Mouse (Mus musculus): ENCODE measurements around the gene Ccdc8. TPM values are rescaled to one million over a fixed set of nuclear protein-coding genes. Genes with fewer than 3 reads are reported as not detected.

Gene Ccdc8
- polyA plus RNA-seq, 1 experiment, result 6.8 TPM

DNA sequence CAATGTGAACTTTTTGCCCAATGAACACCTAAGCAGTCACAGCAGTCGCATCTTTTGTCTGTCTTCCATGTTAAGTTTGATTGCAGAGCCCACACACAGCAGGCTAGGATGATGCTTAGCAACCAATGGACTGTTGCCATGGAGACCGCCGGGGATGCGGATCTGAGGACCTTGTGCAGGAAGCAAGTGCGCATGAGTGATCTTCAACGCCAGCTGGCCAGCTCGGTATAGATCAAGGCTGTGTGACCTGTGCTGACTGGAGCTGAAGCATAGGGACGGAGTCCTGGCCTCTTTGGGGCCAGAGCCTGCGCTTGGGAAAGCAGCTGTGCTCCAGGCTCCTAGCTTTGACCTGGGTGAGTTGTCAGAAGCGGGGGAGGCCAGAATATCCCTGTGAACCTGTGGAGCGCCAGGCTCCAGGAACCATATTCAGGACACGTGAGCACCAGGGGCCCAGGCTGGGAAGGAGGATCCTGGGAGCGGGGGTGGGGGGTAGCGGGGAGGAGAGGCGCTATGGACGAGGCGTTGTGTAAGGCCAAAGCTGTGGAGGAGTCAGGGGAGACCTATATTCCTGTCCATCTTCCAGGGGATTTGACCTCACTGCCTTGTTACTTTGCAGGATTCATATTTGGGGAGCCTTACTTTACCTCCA lies 32.8 kb upstream of the Ccdc8 start, which contains the start of gene Pnmal1:
Pnmal1 (plus strand) TSS at position 141 of the 649 bp plus-strand sequence.
- TF ChIP-seq GATA1 (IDR thresholded peaks at IDR 0.05; ENCODE audit: low read length), result no peak

DNA sequence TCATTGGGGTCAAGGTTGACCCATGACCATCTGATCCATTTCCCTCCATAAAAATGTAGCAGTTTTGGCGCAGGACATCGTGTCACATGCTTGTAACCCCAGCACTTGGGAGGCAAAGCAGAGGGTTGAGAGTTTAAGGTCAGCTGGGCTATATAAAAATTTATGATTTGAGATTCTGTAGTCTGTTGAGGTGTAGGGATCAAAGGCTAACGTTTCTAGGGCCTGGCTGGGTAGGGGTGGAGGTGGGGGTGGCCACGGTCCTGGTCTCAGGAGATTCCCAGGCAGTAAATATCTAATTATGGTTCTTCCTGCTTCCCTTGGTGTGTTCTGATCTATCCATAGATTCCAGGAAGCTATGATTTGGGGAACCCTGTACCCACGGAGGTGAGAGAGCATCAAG lies 30.8 kb upstream of the Ccdc8 start:
- TF ChIP-seq GATA1 (IDR thresholded peaks at IDR 0.05; ENCODE audit: low read length), result no peak

DNA sequence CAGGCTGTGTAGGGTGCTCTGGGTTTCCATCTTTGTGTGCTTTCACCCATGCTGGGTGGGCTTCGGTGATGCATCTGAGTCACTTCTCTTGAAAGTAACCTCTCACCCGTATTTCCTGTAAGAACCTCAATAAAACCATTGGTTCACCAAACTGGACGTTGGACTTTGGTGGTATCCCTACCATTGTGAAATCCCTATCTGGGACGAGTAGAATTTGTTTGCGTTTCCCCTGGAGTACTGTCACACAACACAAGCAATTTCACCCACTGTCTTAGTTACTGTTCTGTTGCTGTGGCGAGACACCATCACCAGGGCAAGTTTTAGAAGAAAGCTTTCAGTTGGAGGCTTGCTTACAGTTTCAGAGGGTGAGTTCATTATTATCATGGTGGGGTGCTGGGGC lies 24.1 kb upstream of the Ccdc8 start:
- TF ChIP-seq GATA1 (IDR thresholded peaks at IDR 0.05; ENCODE audit: low read length), result no peak

DNA sequence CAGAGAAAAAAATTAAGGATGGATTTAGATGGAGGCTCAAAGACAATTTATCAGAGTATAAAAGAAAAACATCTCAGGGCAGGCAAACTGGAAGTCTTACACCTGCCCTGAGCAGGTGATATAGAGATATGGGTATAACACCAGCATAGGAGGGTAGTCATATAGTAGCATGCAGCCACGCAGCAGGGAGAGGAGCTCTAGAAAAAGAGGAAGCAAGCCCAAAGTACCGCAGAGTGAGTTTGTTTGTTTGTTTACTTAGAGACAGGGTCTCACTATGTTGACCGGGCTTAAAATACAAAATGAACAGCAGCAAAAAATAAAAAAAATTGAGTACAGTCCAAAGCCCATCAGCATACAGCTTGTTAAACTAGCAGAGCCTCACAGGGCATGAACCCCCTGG lies 21.3 kb upstream of the Ccdc8 start:
- no peak for TF ChIP-seq GATA1 (IDR thresholded peaks at IDR 0.05; ENCODE audit: low read length)

DNA sequence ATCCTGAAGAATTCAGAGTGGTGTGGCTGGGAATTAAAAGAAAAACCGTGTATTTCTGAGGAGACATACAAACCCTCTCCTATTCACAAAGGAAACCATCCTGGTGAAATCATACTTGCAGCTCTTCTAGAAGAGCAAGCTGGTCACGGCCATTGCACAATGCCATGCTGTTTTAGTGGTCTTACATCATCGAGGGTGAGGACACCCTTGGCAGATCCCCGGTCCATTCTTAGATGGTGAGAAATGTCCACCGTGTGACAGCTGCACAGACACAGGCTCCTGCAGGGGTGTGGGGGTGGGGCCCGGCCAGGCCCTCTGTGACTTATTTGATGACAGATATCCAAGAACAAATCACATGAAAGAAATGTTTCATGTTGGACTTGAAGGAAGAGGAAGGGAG lies 18.5 kb upstream of the Ccdc8 start:
- no peak for TF ChIP-seq GATA1 (IDR thresholded peaks at IDR 0.05; ENCODE audit: low read length)

DNA sequence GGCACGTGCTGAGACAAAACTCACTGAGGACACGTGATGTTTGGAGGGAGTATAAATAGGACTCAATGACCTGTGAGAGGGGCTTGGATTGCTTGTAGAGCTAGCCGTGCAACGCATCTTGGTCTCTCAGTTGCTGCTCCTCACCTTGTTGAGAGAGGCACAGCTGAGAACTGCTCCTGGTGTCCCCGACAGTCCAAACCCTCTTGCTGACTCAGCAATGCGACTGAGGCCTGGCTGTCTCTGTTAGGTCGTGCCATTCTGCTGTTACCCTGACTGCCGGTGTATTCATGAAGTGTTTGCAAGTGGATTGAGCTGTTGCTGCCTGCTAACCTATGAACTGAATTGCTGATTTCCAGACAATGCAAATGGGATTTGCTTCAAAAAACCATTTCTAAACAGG lies 16.2 kb upstream of the Ccdc8 start:
- TF ChIP-seq GATA1 (IDR thresholded peaks at IDR 0.05; ENCODE audit: low read length), result no peak

DNA sequence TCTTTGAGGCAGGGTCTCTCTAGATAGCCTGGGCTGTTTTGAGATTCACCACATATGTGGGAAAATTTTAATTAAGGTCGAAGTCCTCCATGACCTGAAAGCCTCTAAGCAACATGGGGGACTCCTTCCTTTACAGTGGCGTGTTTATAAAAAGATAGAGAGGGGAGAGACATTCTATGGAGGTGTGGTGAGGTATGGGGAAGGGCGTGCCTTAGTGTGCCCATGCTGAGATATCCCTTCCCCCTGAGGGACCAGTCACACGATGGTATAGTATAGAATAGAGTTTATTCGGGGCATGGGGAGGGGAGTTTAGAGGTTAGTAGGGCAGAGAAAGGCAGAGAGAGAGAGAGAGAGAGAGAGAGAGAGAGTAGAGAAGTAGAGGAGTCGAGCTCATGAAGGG lies 14.3 kb upstream of the Ccdc8 start:
- TF ChIP-seq GATA1 (IDR thresholded peaks at IDR 0.05; ENCODE audit: low read length), result no peak

DNA sequence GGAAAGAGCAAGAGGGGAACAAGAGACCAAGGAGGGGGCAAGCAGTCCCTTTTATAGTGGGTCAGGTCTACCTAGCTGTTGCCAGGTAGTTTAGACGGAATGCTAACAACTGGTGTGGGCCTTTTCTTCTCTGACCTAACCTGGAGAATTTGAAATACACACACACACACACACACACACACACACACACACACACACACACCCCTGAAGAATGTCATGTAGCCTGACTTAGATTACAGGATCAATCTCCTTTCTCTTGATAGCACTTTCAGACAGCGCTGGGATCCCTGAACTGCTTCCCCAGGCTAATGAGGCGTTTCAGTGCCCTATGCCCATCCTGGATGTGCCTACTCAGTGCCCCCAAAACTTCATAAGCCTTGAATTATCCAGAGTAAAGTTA lies 13.9 kb upstream of the Ccdc8 start:
- TF ChIP-seq GATA1 (IDR thresholded peaks at IDR 0.05; ENCODE audit: low read length), result no peak

DNA sequence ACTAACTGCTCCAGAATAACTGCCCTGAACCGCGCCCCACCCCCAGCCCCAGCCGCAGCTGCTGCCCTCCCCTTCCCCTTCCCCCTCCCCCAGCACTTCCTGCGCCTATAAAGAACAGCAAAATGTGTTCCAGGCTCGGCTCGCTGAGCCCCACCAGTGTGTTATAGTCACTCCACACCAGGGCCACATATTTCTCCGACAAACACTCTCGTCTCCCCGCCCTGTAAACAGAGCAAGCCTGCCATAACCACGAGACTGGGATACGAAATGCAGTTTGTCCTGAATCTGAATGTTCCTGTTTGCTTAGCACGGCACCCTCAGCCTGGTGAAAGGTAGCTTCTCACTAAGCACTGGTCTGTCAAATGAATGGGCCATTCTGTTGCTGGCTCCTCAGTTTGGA lies 12.2 kb upstream of the Ccdc8 start:
- no peak for TF ChIP-seq GATA1 (IDR thresholded peaks at IDR 0.05; ENCODE audit: low read length)

DNA sequence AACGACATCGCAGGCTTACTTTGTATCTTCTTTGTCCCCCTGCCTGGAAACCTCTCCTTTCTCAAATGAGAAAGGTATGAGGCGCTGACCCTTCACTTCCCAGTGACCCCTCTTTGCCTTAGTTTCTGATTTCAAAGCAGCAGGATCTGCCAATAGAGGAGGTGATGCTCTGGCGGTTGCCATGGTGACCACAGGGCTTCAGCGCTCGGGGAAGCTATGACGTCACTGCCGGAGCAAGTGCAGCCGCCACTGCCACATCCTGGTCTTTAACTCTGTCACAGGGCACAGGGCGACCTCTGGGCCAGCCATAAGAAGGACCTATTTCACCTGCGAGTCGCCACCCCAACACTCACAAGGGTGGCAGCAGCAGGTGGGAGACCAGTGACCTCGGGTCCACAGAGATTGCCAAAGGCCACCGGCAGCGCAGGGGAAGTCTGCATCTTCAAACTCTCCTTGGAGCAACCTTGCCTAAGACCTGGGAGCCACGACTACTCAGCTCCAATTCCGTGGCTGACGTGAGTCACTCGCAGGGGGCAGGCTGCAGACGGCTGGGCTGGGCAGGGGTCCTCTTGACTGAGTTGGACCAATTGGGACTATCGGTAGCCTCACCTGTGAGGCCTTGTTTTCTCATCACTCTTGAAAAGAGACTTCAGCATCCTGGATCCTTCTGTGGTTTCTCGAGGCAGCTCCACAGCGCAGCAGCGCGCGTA lies 9.5 kb upstream of the Ccdc8 start, which contains the start of gene Gm42372:
Gm42372 (plus strand) TSS at position 228 of the 710 bp plus-strand sequence.
- TF ChIP-seq GATA1 (IDR thresholded peaks at IDR 0.05; ENCODE audit: low read length), result no peak

DNA sequence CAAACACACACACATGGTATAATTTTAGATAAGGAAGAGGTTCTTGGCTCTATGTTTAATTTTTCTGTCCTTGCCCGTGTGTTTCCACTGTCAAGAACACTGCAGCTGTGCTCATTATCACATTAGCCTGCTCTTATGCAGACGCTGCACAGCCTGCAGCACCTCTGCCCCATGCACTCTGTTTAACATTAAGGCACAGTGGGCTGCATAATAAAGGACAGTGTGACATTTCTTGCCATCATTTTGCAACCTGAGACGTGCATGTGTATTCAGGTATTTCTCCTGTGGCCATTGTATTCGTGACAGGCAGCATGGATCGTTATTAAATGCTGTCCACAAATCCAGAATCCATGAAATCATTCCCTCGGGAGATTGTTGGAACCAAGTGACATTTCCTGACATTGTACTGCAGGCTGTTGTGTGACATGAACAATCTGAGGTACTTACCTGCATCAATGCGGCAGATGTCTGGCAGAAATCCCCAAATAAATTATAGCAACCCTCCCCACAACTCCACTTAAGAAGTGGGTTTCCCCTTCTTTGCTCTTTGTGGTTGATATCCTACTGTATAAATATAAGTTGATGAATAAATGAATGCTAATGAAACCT lies 4.9 kb upstream of the Ccdc8 start:
- TF ChIP-seq GATA1 (IDR thresholded peaks at IDR 0.05; ENCODE audit: low read length), result no peak

DNA sequence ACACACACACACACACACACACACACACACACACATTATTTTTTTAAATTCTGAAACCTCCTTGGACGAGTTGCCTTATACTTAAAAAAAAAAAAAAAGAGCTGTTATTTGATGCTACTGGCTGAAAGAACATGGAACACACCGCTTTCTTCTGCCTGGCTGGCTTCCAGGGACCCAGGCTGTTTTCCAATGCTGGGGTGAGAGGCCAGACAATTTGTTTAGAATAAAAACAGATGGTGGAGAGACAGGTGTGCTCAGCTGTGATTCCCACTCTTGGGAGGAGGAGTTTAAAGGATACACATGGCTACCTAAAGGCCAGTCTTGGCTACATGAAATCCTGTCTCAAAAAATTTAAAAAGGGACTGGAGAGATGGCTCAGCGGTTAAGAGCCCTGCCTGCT lies 4.1 kb upstream of the Ccdc8 start:
- no peak for TF ChIP-seq GATA1 (IDR thresholded peaks at IDR 0.05; ENCODE audit: low read length)

DNA sequence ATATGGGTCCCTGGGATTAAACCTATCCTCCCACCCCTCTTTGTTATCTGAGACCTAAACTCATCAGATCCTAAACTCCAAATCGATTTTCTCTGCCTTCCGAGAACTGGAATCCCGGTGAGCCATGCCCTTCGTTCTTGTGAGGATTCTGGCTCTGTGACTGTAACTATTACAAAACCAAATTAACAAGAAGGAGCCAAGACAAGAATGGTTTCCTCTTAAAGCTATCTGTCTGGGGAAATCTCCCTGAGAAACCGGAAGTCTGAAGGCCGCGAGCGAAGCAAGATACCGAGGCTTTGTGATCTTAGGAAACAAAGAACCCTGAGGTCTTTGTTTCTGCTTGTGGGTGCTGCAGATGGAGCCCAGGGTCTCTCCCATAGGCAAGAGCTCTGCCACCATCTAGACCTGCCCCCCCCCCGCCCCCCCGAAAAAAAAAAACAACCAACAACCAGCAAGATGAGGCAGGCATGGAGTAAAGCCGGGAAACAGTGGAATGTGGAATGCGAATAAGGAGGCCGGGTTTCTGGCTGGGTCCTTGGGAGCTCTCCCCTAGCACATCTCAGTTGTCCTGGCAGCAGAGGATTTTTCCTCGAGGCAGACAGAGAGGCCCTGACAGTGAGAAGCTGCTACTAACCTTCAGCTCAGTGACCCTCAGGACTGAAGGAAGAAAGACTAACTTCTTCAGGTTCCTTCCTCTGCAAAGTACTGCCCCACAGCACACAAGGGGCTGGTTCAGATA lies 2.3 kb upstream of the Ccdc8 start:
- TF ChIP-seq GATA1 (IDR thresholded peaks at IDR 0.05; ENCODE audit: low read length), result no peak

DNA sequence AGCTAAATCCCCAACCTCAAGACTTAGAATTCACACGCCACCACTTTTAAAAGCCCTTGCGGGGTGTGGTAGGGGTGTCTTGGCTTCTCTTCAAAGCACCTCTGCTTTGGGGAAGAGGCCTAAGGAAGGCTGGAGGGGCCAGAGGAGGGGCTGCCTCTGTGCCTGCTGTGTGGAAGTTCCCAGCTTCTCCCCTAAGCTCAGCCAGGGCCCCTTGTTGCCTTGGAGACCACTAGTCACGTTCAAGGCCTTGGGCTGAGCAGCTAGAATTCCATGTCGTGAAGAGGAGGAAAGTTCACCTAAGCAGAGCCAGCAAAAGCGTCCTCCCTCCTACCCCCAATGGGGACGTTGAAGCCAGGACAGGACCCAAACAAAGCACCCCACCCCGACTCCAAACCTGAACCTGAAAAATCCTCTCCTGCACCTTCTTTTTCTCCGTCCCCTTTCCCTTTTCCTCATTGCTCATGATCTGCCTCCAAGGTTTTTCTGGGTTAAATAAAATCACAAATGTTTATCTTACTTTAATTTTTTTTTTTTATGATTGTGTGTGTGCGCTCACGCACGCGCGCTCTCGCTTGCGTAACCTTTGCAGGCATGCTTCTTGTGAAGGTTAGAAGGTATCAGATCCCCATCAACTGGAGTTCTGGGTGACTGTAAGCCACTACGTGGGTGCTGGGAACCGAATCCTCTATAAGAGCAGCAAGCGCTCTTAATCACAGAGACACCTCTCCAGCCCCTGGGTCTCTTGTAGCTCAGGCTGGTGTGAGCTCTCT lies 642 bp upstream of the Ccdc8 start:
- TF ChIP-seq GATA1 (IDR thresholded peaks at IDR 0.05; ENCODE audit: low read length), result no peak

DNA sequence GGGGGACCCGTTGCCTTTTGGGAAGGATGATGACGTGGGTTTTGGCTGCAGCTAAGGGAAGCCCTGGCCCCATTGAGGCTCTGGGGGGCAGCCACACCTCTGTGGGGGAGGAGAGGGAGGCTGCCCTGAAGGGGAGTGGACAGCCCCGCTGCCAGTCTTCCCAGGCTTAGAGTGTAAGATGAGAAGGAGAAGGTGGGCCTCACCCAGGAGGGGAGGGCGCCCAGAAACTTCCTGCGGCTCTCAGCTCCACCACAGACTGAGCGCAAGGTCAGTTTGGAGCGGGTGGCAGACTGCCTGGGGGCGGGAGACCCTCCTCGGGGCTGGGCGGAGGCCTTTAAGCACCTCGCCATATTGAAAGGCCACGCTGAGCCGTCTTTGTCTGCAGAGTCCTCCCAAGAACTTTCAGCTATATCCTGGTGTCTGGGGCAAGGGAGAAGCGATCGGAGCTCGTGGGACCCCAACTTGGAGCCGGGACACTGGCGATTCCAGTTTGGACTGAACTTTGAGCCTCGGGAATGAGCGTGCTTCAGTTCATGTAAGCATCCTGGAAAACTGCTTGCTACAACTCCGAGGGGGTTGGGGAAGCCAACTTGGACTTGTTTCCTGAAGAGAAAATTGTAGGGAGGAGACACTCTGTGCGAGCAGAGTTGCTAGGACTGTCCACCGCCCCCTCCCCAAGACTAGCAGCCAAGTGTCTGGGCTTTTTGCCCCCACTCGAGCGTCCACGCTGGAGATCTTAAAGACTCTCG lies 1.3 kb downstream of the Ccdc8 start:
- TF ChIP-seq GATA1 (IDR thresholded peaks at IDR 0.05; ENCODE audit: low read length), result no peak
